Mouse (Mus musculus): ENCODE data around the gene Six2.

DNA sequence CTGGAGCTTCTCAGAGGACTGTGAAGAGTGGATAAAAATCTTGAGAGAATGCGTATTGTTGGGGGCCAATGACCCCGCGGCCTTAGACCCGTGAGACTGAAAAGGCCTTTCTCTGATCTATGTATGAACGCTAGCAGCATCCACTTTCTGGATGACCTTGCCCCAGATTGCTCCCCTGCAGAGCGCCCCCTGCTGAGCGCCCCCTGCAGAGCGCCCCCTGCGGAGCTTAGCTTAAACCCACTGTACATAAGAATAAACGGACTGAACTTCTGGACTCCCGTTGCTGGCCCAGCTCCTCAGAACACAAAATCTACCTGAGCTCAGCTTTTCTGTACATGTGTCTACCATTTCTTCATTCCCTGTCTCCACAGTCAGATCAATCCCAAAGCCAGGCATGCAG is 27.7 kb upstream of the Six2 start:
- TF ChIP-seq POLR2A (IDR thresholded peaks at IDR 0.05; ENCODE audit: low read depth, low read length) (no peak), CTCF (IDR thresholded peaks at IDR 0.05; ENCODE audit: extremely low read depth, insufficient read depth, insufficient read length, insufficient replicate concordance) (no peak)
